11 mouse cellular contexts compared by ENCODE assay signal in the genomic region with DNA sequence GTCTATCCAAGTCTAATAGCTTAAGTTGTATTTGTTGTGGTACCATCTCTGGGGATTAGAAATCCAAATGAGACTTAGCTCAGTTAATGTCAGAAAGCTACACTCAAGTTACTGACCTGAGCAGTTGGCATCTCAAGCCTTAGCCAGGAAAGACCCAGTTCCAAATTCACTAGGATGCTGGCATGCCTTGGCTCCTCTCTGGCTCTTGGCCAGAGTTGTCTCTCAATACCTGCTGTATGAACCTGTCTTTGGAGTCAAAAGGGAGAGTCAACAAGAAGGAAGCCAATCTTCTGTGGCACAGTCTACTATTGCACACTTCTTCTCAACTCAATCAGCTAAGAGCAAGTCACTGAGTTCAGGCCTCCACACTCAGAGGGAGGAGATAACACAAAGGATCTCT.
"Had no signal": no experiment of that assay in that cellular context is flagged by ENCODE, and none has a peak within 500 bp of the region (broad histone marks: within the 10 kb centered on the region; RNA-seq: fewer than 3 reads in every experiment).

No protein-coding gene starts in this region.

- DNase-seq: gastrocnemius, postnatal 25 days; heart, adult 18-20 months; heart, postnatal 10 days; heart, postnatal 4 days; kidney, adult 18-20 months; kidney, adult 8-10 months; kidney, postnatal 10 days; kidney, postnatal 25 days; kidney, postnatal 4 days; left cerebral cortex, postnatal 4 days; lung, adult 2 months had no signal
